Mouse (Mus musculus) gastrocnemius, postnatal 10 days (tissue): ENCODE measurements around the gene Pop7. TPM values are rescaled to one million over a fixed set of nuclear protein-coding genes. Genes with fewer than 3 reads are reported as not detected.

Experiments
- DNase-seq: peaks from one replicate; pipeline ENCODE4 v3.0.0; 2021; ENCODE audit warnings: mixed read lengths
- total RNA-seq, 2 experiments: library from RNA; stranded (reverse); gene quantifications; 2 replicates each; pipeline ENCODE4 v1.2.3; 2021

The Pop7 gene
- total RNA-seq, 2 experiments from 2014 or later: 16.6 to 18.5 TPM

GRCm38 (mm10) chr5:137528247-137528968 is 26.1 kb upstream of the Pop7 start:
- no peak for DNase-seq

- DNase-seq: no peak
These were observed 25.1 kb upstream of the Pop7 start for GRCm38 (mm10) chr5:137527413-137527812.

GRCm38 (mm10) chr5:137526192-137526936 is 24.0 kb upstream of the Pop7 start:
- no peak for DNase-seq

- no peak for DNase-seq
These were observed 23.2 kb upstream of the Pop7 start for GRCm38 (mm10) chr5:137525511-137525910.

GRCm38 (mm10) chr5:137524671-137525070 is 22.4 kb upstream of the Pop7 start:
- DNase-seq: no peak

- DNase-seq: no peak
These were observed 21.9 kb upstream of the Pop7 start for GRCm38 (mm10) chr5:137524251-137524515.

- no peak for DNase-seq
These were observed 21.3 kb upstream of the Pop7 start for GRCm38 (mm10) chr5:137523396-137524250.

GRCm38 (mm10) chr5:137522711-137523110 is 20.4 kb upstream of the Pop7 start:
- no peak for DNase-seq

GRCm38 (mm10) chr5:137521861-137522260 is 19.5 kb upstream of the Pop7 start:
- DNase-seq: no peak

- no peak for DNase-seq
These were observed 17.6 kb upstream of the Pop7 start for GRCm38 (mm10) chr5:137519691-137520550.

- DNase-seq: peak; percentile 52
These were observed 16.1 kb upstream of the Pop7 start, which contains the start of gene Gigyf1 for GRCm38 (mm10) chr5:137518436-137518835. TSS of gene Gigyf1 (plus strand) at chr5:137518548.

GRCm38 (mm10) chr5:137514811-137515210 is 12.5 kb upstream of the Pop7 start:
- DNase-seq: no peak

GRCm38 (mm10) chr5:137513951-137514721 is 11.8 kb upstream of the Pop7 start:
- DNase-seq: no peak

- no peak for DNase-seq
These were observed 10.8 kb upstream of the Pop7 start for GRCm38 (mm10) chr5:137512847-137513794.

- no peak for DNase-seq
These were observed 9.4 kb upstream of the Pop7 start for GRCm38 (mm10) chr5:137511706-137512105.

- peak; percentile 47 for DNase-seq
These were observed 8.5 kb upstream of the Pop7 start for GRCm38 (mm10) chr5:137510573-137511390.

GRCm38 (mm10) chr5:137510014-137510501 is 7.7 kb upstream of the Pop7 start:
- peak; percentile 84 for DNase-seq

- DNase-seq: no peak
These were observed 1.7 kb upstream of the Pop7 start for GRCm38 (mm10) chr5:137504041-137504440.

GRCm38 (mm10) chr5:137502667-137503110 is 371 bp upstream of the Pop7 start:
- DNase-seq: peak; percentile 82
